Comparison of ENCODE assay signal across 8 mouse cellular contexts in genomic region chr4:28813551-28814475, GRCm38 (mm10). TPM values are rescaled to one million over a fixed set of nuclear protein-coding genes. Genes with fewer than 3 reads are reported as not detected.
A peak's percentile ranks its signal among the peaks of the same experiment; 100 is the strongest.
DNase-seq lines count a peak whose midpoint lies in the region; ATAC-seq lines count a peak whose summit lies in the region.

No protein-coding gene starts in this region.

- H3K36me3 ChIP-seq in embryonic facial prominence, embryonic 15.5 days: no peaks in the 10 kb centered on the region
- H3K36me3 ChIP-seq in heart, embryonic 12.5 days: no peaks in the 10 kb centered on the region
- H3K36me3 ChIP-seq in liver, embryonic 16.5 days (ENCODE audit: control insufficient read depth, insufficient read depth): no peaks in the 10 kb centered on the region

- H3K4me1 ChIP-seq in embryonic facial prominence, embryonic 15.5 days: no peaks in the 10 kb centered on the region
- no peaks in the 10 kb centered on the region for H3K4me1 ChIP-seq in heart, embryonic 12.5 days (replicated peaks)
- peaks cover 2% of the 10 kb centered on the region for H3K4me1 ChIP-seq in liver, embryonic 16.5 days (ENCODE audit: control insufficient read depth, low read depth, low read length)

- H3K27ac ChIP-seq in embryonic facial prominence, embryonic 15.5 days (replicated peaks): peak overlapping the region; percentile 93
- H3K27ac ChIP-seq in heart, embryonic 12.5 days (ENCODE audit: poor library complexity, severe bottlenecking): peak overlapping the region; percentile 92
- H3K27ac ChIP-seq in liver, embryonic 16.5 days (ENCODE audit: low read length): no peak overlapping the region

- peak overlapping the region; percentile 75 for H3K9ac ChIP-seq in embryonic facial prominence, embryonic 15.5 days
- peak overlapping the region; percentile 84 for H3K9ac ChIP-seq in heart, embryonic 12.5 days
- peak overlapping the region; percentile 37 for H3K9ac ChIP-seq in liver, embryonic 16.5 days (ENCODE audit: low read depth, low read length)

- under 1% methylated on average over 93 of the region's 94 CpGs for WGBS in embryonic facial prominence, embryonic 15.5 days
- under 1% methylated on average over 89 of the region's 94 CpGs for WGBS in heart, embryonic 12.5 days
- WGBS in liver, embryonic 16.5 days (ENCODE audit: insufficient replicate concordance): under 1% methylated on average over 90 of the region's 94 CpGs

- peak; percentile 26; the same call in 1 of the 2 replicates for ATAC-seq in embryonic facial prominence, embryonic 15.5 days (ENCODE audit: insufficient number of reproducible peaks, low FRiP score, low TSS enrichment, low read depth)
- ATAC-seq in heart, embryonic 12.5 days (ENCODE audit: insufficient number of reproducible peaks, low FRiP score): peak; percentile 37
- ATAC-seq in liver, embryonic 16.5 days (ENCODE audit: low read depth): no peak

- DNase-seq in spleen, postnatal 4 days (ENCODE audit: low spot score in 2 of 2): peak; percentile 14 to 65
- no peak for DNase-seq in spleen, adult 12 weeks (ENCODE audit: low spot score)
- DNase-seq in kidney, postnatal 10 days: peak; percentile 63
- peak; percentile 39 for DNase-seq in ovary, postnatal 10 days (ENCODE audit: low spot score)
- DNase-seq in urinary bladder, postnatal 14 days (ENCODE audit: low spot score): peak; percentile 20

- no peaks in the 10 kb centered on the region for H3K27me3 ChIP-seq in embryonic facial prominence, embryonic 15.5 days
- no peaks in the 10 kb centered on the region for H3K27me3 ChIP-seq in heart, embryonic 12.5 days (replicated peaks)
- peaks cover 40% of the 10 kb centered on the region for H3K27me3 ChIP-seq in liver, embryonic 16.5 days (ENCODE audit: control insufficient read depth, insufficient read depth, low read depth, low read length)

- peak overlapping the region; percentile 91 for H3K4me2 ChIP-seq in embryonic facial prominence, embryonic 15.5 days (replicated peaks)
- peak overlapping the region; percentile 74 for H3K4me2 ChIP-seq in heart, embryonic 12.5 days
- H3K4me2 ChIP-seq in liver, embryonic 16.5 days (ENCODE audit: low read depth, low read length): peak overlapping the region; percentile 92

- peak overlapping the region; percentile 79 for H3K4me3 ChIP-seq in embryonic facial prominence, embryonic 15.5 days (replicated peaks)
- peak overlapping the region; percentile 79 for H3K4me3 ChIP-seq in heart, embryonic 12.5 days
- peak overlapping the region; percentile 65 for H3K4me3 ChIP-seq in liver, embryonic 16.5 days (ENCODE audit: low read depth, low read length)

- H3K9me3 ChIP-seq in embryonic facial prominence, embryonic 15.5 days (replicated peaks): no peaks in the 10 kb centered on the region
- H3K9me3 ChIP-seq in heart, embryonic 12.5 days (replicated peaks): no peaks in the 10 kb centered on the region
- H3K9me3 ChIP-seq in liver, embryonic 16.5 days (replicated peaks; ENCODE audit: control insufficient read depth, low read length): no peaks in the 10 kb centered on the region

RNA-seq across cellular contexts. Expression of gene Epha7, which starts 0.9 kb away (rescaled TPM):
- polyA plus RNA-seq in embryonic facial prominence, embryonic 15.5 days (2015; fragmentation: Nextera tagmentation; extraction: Ambion mirVana): 31.3 and 37.6 TPM in 2 replicates
- 57.8 and 59.0 TPM in 2 replicates for polyA plus RNA-seq in heart, embryonic 12.5 days (2016; fragmentation: Nextera tagmentation; extraction: Ambion mirVana)
- polyA plus RNA-seq in liver, embryonic 16.5 days (2015; fragmentation: Nextera tagmentation; extraction: Ambion mirVana): 1.4 and 1.7 TPM in 2 replicates

Comparison
In these comparisons a context has a peak if more than half of its experiments do, and no peak if none do; other contexts are left out.
1. RNA of gene Epha7, which starts 0.9 kb away (polyA plus RNA-seq): 57.8 to 59.0 TPM in heart, embryonic 12.5 days and 31.3 to 37.6 TPM in embryonic facial prominence, embryonic 15.5 days; 1.4 to 1.7 TPM in liver, embryonic 16.5 days; every median in the first group is over 10 times any median in the second.
2. Peak in every context shown above with its lines, with median percentiles within 50 percentile points of each other: H3K4me2 ChIP-seq, H3K4me3 ChIP-seq and H3K9ac ChIP-seq.